In the genomic region with DNA sequence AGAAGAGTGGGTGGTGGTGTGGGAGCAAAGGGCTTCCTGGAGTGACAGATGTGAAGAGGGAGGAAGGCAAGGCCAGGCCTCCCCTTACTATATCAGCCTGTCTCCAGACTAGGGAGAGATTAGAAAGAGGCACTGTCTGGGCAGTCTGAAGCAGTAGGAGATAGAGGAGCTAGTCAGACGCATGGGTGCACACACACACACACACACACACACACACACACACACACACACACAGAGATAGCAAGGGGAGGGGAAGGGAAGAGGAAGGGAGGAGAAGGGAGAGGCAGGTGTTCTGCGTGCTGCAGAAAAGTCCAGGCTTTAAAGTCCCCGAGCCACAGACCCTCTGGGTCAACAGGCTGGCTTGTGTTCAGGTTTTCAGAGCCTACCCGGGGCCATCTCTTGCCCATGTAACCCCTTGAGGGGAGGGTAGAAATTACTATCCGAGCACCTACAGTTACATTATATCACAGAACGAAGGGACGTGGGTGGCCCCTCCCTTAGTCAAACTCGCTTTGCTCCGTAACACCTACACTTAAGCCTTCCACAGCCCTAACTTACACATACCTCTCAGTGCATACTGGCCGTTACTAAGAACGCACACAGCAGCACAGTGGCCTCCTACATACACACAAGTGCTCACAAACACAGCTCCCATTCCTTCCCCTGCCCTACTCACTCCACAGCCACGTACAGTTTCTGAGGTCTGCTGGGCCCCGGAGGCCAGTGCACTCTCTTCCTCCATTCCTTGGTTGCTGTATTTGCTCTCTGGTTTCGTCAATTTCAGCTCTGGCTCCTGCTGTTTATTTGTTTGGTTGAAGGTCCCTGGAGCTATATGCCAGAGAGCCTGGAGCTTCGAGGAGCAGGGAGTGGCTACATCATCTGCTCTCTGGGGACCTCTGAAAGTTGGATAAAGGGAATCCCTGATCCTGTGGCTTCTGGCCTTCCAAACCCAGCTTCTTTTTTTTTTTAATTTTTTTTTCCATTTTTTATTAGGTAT, we compare ENCODE assay signal across 9 mouse cellular contexts. TPM values are rescaled to one million over a fixed set of nuclear protein-coding genes. Genes with fewer than 3 reads are reported as not detected.
DNase-seq lines count a peak whose midpoint lies in the region; ATAC-seq lines count a peak whose summit lies in the region.
"Had no signal": no experiment of that assay in that cellular context is flagged by ENCODE, and none has a peak within 500 bp of the region (broad histone marks: within the 10 kb centered on the region; RNA-seq: fewer than 3 reads in every experiment).

No protein-coding gene starts in this region.

- H3K4me1 ChIP-seq in limb, embryonic 10.5 days, result peaks cover 46% of the 10 kb centered on the region
- H3K4me1 ChIP-seq in forebrain, embryonic 16.5 days (replicated peaks; ENCODE audit: control insufficient read depth, insufficient read depth, low read length), result peaks cover 17% of the 10 kb centered on the region

- peak overlapping the region; percentile 19; the same call in 1 of the 2 replicates for H3K27ac ChIP-seq in limb, embryonic 10.5 days
- H3K27ac ChIP-seq in forebrain, embryonic 16.5 days (ENCODE audit: low read length), result no peak overlapping the region

- peaks cover 5% of the 10 kb centered on the region for H3K36me3 ChIP-seq in limb, embryonic 10.5 days
- no peaks in the 10 kb centered on the region for H3K36me3 ChIP-seq in forebrain, embryonic 16.5 days (ENCODE audit: control insufficient read depth, insufficient read depth)

- no peak overlapping the region for H3K4me2 ChIP-seq in forebrain, embryonic 16.5 days (ENCODE audit: low read length)

- H3K4me3 ChIP-seq in limb, embryonic 10.5 days, result no peak overlapping the region
- no peak overlapping the region for H3K4me3 ChIP-seq in forebrain, embryonic 16.5 days (replicated peaks; ENCODE audit: low read length)

- no peaks in the 10 kb centered on the region for H3K9me3 ChIP-seq in limb, embryonic 10.5 days (replicated peaks)
- no peaks in the 10 kb centered on the region for H3K9me3 ChIP-seq in forebrain, embryonic 16.5 days (ENCODE audit: control insufficient read depth, low read length)

- no peak for ATAC-seq in forebrain, embryonic 16.5 days

- peak; percentile 32 for DNase-seq in gastrocnemius, adult 18-20 months (ENCODE audit: low spot score)
- DNase-seq in gastrocnemius, postnatal 4 days (ENCODE audit: low spot score in 2 of 2), result no peak
- peak; percentile 52 to 59 for DNase-seq in spleen, postnatal 36 days (ENCODE audit: low spot score in 2 of 2)
- DNase-seq in spleen, adult 12 weeks (ENCODE audit: low spot score), result no peak
- no peak for DNase-seq in limb, embryonic 10.5 days (ENCODE audit: low spot score)
- DNase-seq in frontal cortex, adult 2 months (ENCODE audit: extremely low spot score in 1 of 2, low spot score in 1 of 2), result no peak
- no peak for DNase-seq in layer of hippocampus, adult 9-10 months (ENCODE audit: low spot score)
- DNase-seq: cerebellum, adult 18-20 months had no signal

- no peaks in the 10 kb centered on the region for H3K27me3 ChIP-seq in limb, embryonic 10.5 days (ENCODE audit: low read depth, poor library complexity, severe bottlenecking)
- no peaks in the 10 kb centered on the region for H3K27me3 ChIP-seq in forebrain, embryonic 16.5 days (replicated peaks; ENCODE audit: control insufficient read depth, insufficient read depth, low read length)

- H3K9ac ChIP-seq in forebrain, embryonic 16.5 days (replicated peaks; ENCODE audit: low read depth, low read length), result no peak overlapping the region

- WGBS in limb, embryonic 10.5 days, result 71% methylated on average over 15 of the region's 15 CpGs
- WGBS in forebrain, embryonic 16.5 days, result 72% methylated on average over 15 of the region's 15 CpGs

RNA-seq across cellular contexts. Expression of a gene that starts 12.9 kb away (rescaled TPM):
- 1 to 10 TPM; 4.2 TPM for total RNA-seq in gastrocnemius, adult 18-20 months (2021)
- total RNA-seq in gastrocnemius, postnatal 4 days (2021), result 10 to 100 TPM; 20.1 to 22.6 TPM
- polyA plus RNA-seq in limb, embryonic 10.5 days (2016; fragmentation: Nextera tagmentation; extraction: Ambion mirVana), result 19.0 and 21.3 TPM in 2 replicates
- 10.2 and 14.8 TPM in 2 replicates for polyA plus RNA-seq in frontal cortex, adult 2 months (2012; rRNA removed)
- polyA plus RNA-seq in forebrain, embryonic 16.5 days (2015; fragmentation: Nextera tagmentation; extraction: Ambion mirVana), result 13.0 and 13.6 TPM in 2 replicates

Comparison
In these comparisons a context has a peak if more than half of its experiments do, and no peak if none do; other contexts are left out.
1. DNase-seq: peak in gastrocnemius, adult 18-20 months (single experiment) and spleen, postnatal 36 days (2 of 2); none in gastrocnemius, postnatal 4 days (0 of 2), spleen, adult 12 weeks (single experiment), limb, embryonic 10.5 days (single experiment), frontal cortex, adult 2 months (0 of 2) and layer of hippocampus, adult 9-10 months (single experiment).